Mouse (Mus musculus): Measurements from ENCODE around the gene Gm20388. TPM values are rescaled to one million over a fixed set of nuclear protein-coding genes. Genes with fewer than 3 reads are reported as not detected.

The Gm20388 gene
- polyA plus RNA-seq, 2 experiments: 8.5 TPM; not detected in 1

DNA sequence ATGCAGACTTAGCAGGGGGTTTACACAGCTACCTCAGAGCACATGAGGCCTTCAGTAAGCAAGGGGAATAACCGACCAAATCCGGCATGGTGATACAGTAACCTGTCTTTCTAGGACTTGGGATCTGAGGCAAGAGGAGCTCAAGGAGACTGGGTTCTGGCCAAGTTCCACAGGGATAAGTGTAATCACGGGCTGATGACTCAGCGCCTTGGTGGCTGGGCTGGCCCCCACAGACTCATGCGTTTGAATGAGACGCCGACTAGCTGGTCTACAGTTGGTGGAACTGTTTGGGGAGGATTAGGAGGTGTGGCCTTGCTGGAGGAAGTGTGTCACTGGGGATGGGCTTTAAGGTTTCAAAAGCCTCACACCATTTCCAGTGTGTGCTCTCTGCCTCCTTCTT, 428.0 kb downstream of the Gm20388 start:
- Histone ChIP-seq H3K4me1 (replicated peaks; ENCODE audit: control insufficient read depth in 2 of 2, insufficient read depth in 2 of 2, low read length in 1 of 2) (peaks cover 20 to 32% of the 10 kb centered on the region in 2 experiments), H3K4me3 (ENCODE audit: insufficient read depth in 1 of 2, low read depth in 2 of 2, low read length in 2 of 2) (no peak overlapping the region), H3K36me3 (replicated peaks; ENCODE audit: control insufficient read depth, insufficient read depth, low read depth) (no peaks in the 10 kb centered on the region), H3K9me3 (ENCODE audit: control insufficient read depth, low read length) (no peaks in the 10 kb centered on the region), H3K9ac (replicated peaks) (no peak overlapping the region), H3K27me3 (ENCODE audit: control insufficient read depth, insufficient read depth, low read length) (no peaks in the 10 kb centered on the region), H3K27ac (no peak overlapping the region), H3K4me2 (ENCODE audit: low read depth) (no peak overlapping the region)
- TF ChIP-seq CTCF (IDR thresholded peaks at IDR 0.05; ENCODE audit: low read depth) (no peak), EP300 (IDR thresholded peaks at IDR 0.05; ENCODE audit: low read depth) (no peak)
- ATAC-seq (ENCODE audit: insufficient read depth) (no peak), DNase-seq (ENCODE audit: low read depth in 3 of 3, low spot score in 3 of 3) (no peak)
- 78% methylated on average over 7 of the region's 7 CpGs for WGBS (ENCODE audit: insufficient replicate concordance)

DNA sequence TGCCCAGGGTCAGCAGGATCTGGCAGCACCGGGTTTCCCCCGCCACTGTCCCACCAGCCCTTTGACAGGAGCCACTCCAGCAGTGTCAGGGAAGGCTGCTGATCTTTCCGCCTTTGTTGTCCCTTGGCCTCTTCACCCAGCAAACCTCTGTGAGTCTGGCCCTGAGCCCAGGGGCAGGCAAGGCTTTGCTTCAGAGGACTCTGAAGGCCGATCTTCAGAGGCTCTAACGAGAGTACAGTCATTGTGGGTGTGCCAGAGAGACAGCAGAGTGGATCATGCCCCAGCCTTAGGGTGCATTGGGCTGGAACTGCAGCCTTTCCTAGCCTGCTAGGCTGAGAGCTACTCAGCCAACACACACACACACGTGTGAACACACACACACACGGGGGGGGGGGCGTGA, 429.1 kb downstream of the Gm20388 start:
- Histone ChIP-seq H3K9me3 (ENCODE audit: control insufficient read depth, low read length) (no peaks in the 10 kb centered on the region), H3K4me1 (replicated peaks; ENCODE audit: control insufficient read depth in 2 of 2, insufficient read depth in 2 of 2, low read length in 1 of 2) (peaks cover 25 to 33% of the 10 kb centered on the region in 2 experiments), H3K4me3 (ENCODE audit: insufficient read depth in 1 of 2, low read depth in 2 of 2, low read length in 2 of 2) (no peak overlapping the region), H3K9ac (replicated peaks) (no peak overlapping the region), H3K27ac (no peak overlapping the region), H3K4me2 (ENCODE audit: low read depth) (no peak overlapping the region), H3K36me3 (replicated peaks; ENCODE audit: control insufficient read depth, insufficient read depth, low read depth) (no peaks in the 10 kb centered on the region), H3K27me3 (ENCODE audit: control insufficient read depth, insufficient read depth, low read length) (no peaks in the 10 kb centered on the region)
- WGBS (ENCODE audit: insufficient replicate concordance): 56% methylated on average over 7 of the region's 8 CpGs
- ATAC-seq (ENCODE audit: insufficient read depth) (no peak), DNase-seq (ENCODE audit: low read depth in 3 of 3, low spot score in 3 of 3) (no peak)
- TF ChIP-seq EP300 (IDR thresholded peaks at IDR 0.05; ENCODE audit: low read depth) (no peak), CTCF (IDR thresholded peaks at IDR 0.05; ENCODE audit: low read depth) (no peak)

DNA sequence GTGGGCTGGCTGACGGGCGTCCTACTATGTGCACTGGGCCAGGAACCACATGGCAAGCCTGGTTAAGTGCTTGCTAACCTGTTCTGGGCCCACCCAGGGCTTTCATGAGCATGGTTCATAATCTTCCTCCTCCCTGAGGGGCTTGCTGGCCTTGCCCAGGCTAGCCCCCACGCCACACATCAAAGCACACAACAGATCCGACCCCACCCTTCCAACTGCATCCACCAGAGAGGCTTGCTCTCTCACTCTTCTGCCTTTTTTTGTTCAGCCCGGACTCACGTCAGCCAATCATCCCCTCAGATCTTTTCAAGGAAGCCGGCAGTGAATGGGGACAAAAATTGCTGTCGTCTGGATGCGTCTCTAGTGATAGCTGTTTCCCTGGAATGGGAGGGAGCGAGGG, 430.5 kb downstream of the Gm20388 start:
- Histone ChIP-seq H3K4me1 (replicated peaks; ENCODE audit: control insufficient read depth in 2 of 2, insufficient read depth in 2 of 2, low read length in 1 of 2) (peaks cover 13 to 28% of the 10 kb centered on the region in 2 experiments), H3K9me3 (ENCODE audit: control insufficient read depth, low read length) (no peaks in the 10 kb centered on the region), H3K36me3 (replicated peaks; ENCODE audit: control insufficient read depth, insufficient read depth, low read depth) (no peaks in the 10 kb centered on the region), H3K4me3 (ENCODE audit: insufficient read depth in 1 of 2, low read depth in 2 of 2, low read length in 2 of 2) (no peak overlapping the region), H3K27me3 (ENCODE audit: control insufficient read depth, insufficient read depth, low read length) (no peaks in the 10 kb centered on the region), H3K4me2 (ENCODE audit: low read depth) (no peak overlapping the region), H3K27ac (no peak overlapping the region), H3K9ac (replicated peaks) (no peak overlapping the region)
- TF ChIP-seq CTCF (IDR thresholded peaks at IDR 0.05; ENCODE audit: low read depth): no peak
- TF ChIP-seq EP300 (IDR thresholded peaks at IDR 0.05; ENCODE audit: low read depth): no peak
- DNase-seq (ENCODE audit: low read depth in 3 of 3, low spot score in 3 of 3) (no peak), ATAC-seq (ENCODE audit: insufficient read depth) (no peak)
- WGBS (ENCODE audit: insufficient replicate concordance): 60% methylated on average over 10 of the region's 10 CpGs

DNA sequence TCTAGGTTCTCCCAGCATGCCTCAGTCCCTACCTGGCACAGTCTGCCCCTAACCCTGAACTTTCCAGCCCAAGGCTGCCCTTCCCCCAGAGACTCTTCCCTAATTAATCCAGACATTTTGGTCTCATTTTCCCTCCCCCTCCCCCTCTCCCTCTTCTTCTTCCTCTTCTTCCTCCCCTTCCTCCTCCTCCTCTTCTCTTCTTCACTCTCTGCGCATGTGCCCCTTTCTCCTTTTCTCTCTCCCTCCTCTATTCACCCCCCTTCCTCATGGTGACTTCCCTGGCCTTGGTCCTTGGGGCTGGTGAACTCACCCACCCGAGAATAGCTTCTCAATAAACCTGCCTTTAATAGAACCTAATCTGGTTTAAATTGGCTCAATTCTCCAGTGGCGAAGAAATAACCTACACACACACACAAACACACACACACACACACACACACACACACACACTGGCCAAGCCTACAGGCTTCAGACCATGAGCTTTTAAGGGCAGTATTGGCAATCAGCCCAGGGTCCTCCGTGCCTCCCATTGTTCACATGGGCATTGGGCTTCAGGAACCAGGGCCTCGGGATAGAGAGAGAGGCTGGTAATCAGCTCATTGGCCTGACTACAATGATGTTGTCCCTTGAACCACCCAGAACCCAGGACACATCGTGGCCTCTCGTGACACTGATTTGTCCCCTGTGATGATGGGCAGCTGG, 432.4 kb downstream of the Gm20388 start:
- Histone ChIP-seq H3K4me3 (ENCODE audit: insufficient read depth in 1 of 2, low read depth in 2 of 2, low read length in 2 of 2) (no peak overlapping the region), H3K9me3 (ENCODE audit: control insufficient read depth, low read length) (no peaks in the 10 kb centered on the region), H3K27ac (no peak overlapping the region), H3K27me3 (ENCODE audit: control insufficient read depth, insufficient read depth, low read length) (no peaks in the 10 kb centered on the region), H3K36me3 (replicated peaks; ENCODE audit: control insufficient read depth, insufficient read depth, low read depth) (no peaks in the 10 kb centered on the region), H3K4me1 (replicated peaks; ENCODE audit: control insufficient read depth in 2 of 2, insufficient read depth in 2 of 2, low read length in 1 of 2) (peaks cover 10 to 25% of the 10 kb centered on the region in 2 experiments), H3K4me2 (ENCODE audit: low read depth) (0 out of 2 replicates have a peak overlapping the region, but pooled peaks have one; percentile 21), H3K9ac (replicated peaks) (no peak overlapping the region)
- DNase-seq (ENCODE audit: low read depth in 3 of 3, low spot score in 3 of 3) (no peak), ATAC-seq (ENCODE audit: insufficient read depth) (no peak)
- no peak for TF ChIP-seq CTCF (IDR thresholded peaks at IDR 0.05; ENCODE audit: low read depth)
- TF ChIP-seq EP300 (IDR thresholded peaks at IDR 0.05; ENCODE audit: low read depth): no peak
- 66% methylated on average over 7 of the region's 7 CpGs for WGBS (ENCODE audit: insufficient replicate concordance)

DNA sequence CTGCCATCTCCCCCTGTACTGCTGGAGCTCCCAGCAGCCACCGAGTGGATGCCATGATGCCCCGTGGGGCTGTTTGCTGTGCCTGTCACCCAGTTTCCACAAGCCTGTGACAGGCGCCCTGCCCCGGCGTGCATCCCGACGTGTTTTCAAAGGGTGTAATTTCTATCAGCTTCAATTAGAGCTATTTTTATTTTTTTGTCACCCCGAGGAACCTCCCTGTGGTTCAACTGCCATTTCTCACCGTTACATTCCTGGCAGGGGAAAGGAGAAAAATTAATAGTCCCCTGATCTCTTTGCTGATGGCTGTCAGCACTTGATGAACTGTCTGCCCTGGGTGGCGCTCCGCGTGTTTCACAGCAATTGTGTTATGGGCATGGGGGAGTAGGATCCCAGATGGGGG, 432.9 kb downstream of the Gm20388 start:
- H3K9ac ChIP-seq (replicated peaks): no peak overlapping the region
- H3K36me3 ChIP-seq (replicated peaks; ENCODE audit: control insufficient read depth, insufficient read depth, low read depth): no peaks in the 10 kb centered on the region
- ATAC-seq (ENCODE audit: insufficient read depth) (no peak), DNase-seq (ENCODE audit: low read depth in 3 of 3, low spot score in 3 of 3) (no peak)
- WGBS (ENCODE audit: insufficient replicate concordance): 28% methylated on average over 12 of the region's 12 CpGs
- no peaks in the 10 kb centered on the region for H3K9me3 ChIP-seq (ENCODE audit: control insufficient read depth, low read length)
- H3K27me3 ChIP-seq (ENCODE audit: control insufficient read depth, insufficient read depth, low read length): no peaks in the 10 kb centered on the region
- peak overlapping the region; percentile 21; the same call in 1 of the 2 replicates for H3K4me2 ChIP-seq (ENCODE audit: low read depth)
- H3K4me3 ChIP-seq (ENCODE audit: insufficient read depth in 1 of 2, low read depth in 2 of 2, low read length in 2 of 2): no peak overlapping the region
- no peak overlapping the region for H3K27ac ChIP-seq
- H3K4me1 ChIP-seq (replicated peaks; ENCODE audit: control insufficient read depth in 2 of 2, insufficient read depth in 2 of 2, low read length in 1 of 2): peaks cover 10 to 25% of the 10 kb centered on the region in 2 experiments
- TF ChIP-seq EP300 (IDR thresholded peaks at IDR 0.05; ENCODE audit: low read depth) (no peak), CTCF (IDR thresholded peaks at IDR 0.05; ENCODE audit: low read depth) (no peak)

Measured in liver, embryonic 14.5 days (tissue).